Mouse (Mus musculus): ENCODE measurements around the gene Unc45a. TPM values are rescaled to one million over a fixed set of nuclear protein-coding genes. Genes with fewer than 3 reads are reported as not detected.

Gene Unc45a
- total RNA-seq, 4 experiments from 2014 or later, result 10.4 to 14.9 (median 12.0) TPM

GRCm38 (mm10) chr7:80368009-80368408 lies 27.2 kb upstream of the Unc45a start:
- DNase-seq (ENCODE audit: low spot score in 2 of 2), result no peak

- no peak for DNase-seq (ENCODE audit: low spot score in 2 of 2)
These were observed 26.4 kb upstream of the Unc45a start for GRCm38 (mm10) chr7:80367232-80367631.

GRCm38 (mm10) chr7:80365759-80366158 lies 25.0 kb upstream of the Unc45a start:
- DNase-seq (ENCODE audit: low spot score in 2 of 2), result peak; percentile 37 to 45

- no peak for DNase-seq (ENCODE audit: low spot score in 2 of 2)
These were observed 19.6 kb upstream of the Unc45a start for GRCm38 (mm10) chr7:80360435-80360834.

GRCm38 (mm10) chr7:80358039-80358438 lies 17.2 kb upstream of the Unc45a start:
- no peak for DNase-seq (ENCODE audit: low spot score in 2 of 2)

GRCm38 (mm10) chr7:80357156-80357555 lies 16.4 kb upstream of the Unc45a start:
- DNase-seq (ENCODE audit: low spot score in 2 of 2), result no peak

- DNase-seq (ENCODE audit: low spot score in 2 of 2), result no peak
These were observed 15.5 kb upstream of the Unc45a start for GRCm38 (mm10) chr7:80356351-80356750.

GRCm38 (mm10) chr7:80352920-80353319 lies 12.1 kb upstream of the Unc45a start:
- peak; percentile 61 to 76 for DNase-seq (ENCODE audit: low spot score in 2 of 2)

GRCm38 (mm10) chr7:80350808-80351207 lies 10.0 kb upstream of the Unc45a start:
- no peak for DNase-seq (ENCODE audit: low spot score in 2 of 2)

- no peak for DNase-seq (ENCODE audit: low spot score in 2 of 2)
These were observed 7.1 kb upstream of the Unc45a start for GRCm38 (mm10) chr7:80347670-80348586.

GRCm38 (mm10) chr7:80346830-80347229 lies 6.0 kb upstream of the Unc45a start:
- no peak for DNase-seq (ENCODE audit: low spot score in 2 of 2)

GRCm38 (mm10) chr7:80346173-80346572 lies 5.4 kb upstream of the Unc45a start:
- DNase-seq (ENCODE audit: low spot score in 2 of 2), result no peak

GRCm38 (mm10) chr7:80343270-80344018 lies 2.6 kb upstream of the Unc45a start:
- DNase-seq (ENCODE audit: low spot score in 2 of 2), result no peak

- peak; percentile 82 to 91 for DNase-seq (ENCODE audit: low spot score in 2 of 2)
These were observed 2.1 kb upstream of the Unc45a start, which contains the start of gene Hddc3 for GRCm38 (mm10) chr7:80342858-80343257. Hddc3 (plus strand) TSS chr7:80343104.

GRCm38 (mm10) chr7:80341793-80342192 lies 988 bp upstream of the Unc45a start:
- no peak for DNase-seq (ENCODE audit: low spot score in 2 of 2)

- DNase-seq (ENCODE audit: low spot score in 2 of 2), result peak; percentile 95 to 97
These were observed 794 bp downstream of the Unc45a start for GRCm38 (mm10) chr7:80339793-80340628.

GRCm38 (mm10) chr7:80339371-80339770 lies 1.4 kb downstream of the Unc45a start:
- DNase-seq (ENCODE audit: low spot score in 2 of 2), result peak in 1 of 2 experiments; percentile 40

- DNase-seq (ENCODE audit: low spot score in 2 of 2), result no peak
These were observed 3.9 kb downstream of the Unc45a start for GRCm38 (mm10) chr7:80336932-80337331.

GRCm38 (mm10) chr7:80334848-80335247 lies 6.0 kb downstream of the Unc45a start:
- DNase-seq (ENCODE audit: low spot score in 2 of 2), result no peak

GRCm38 (mm10) chr7:80331433-80331832 lies 9.4 kb downstream of the Unc45a start:
- no peak for DNase-seq (ENCODE audit: low spot score in 2 of 2)

GRCm38 (mm10) chr7:80330278-80330677 lies 10.5 kb downstream of the Unc45a start:
- DNase-seq (ENCODE audit: low spot score in 2 of 2), result no peak

Measured in gastrocnemius, adult 8-10 months (tissue).